ENCODE assay signal across 22 mouse cellular contexts in the genomic region with DNA sequence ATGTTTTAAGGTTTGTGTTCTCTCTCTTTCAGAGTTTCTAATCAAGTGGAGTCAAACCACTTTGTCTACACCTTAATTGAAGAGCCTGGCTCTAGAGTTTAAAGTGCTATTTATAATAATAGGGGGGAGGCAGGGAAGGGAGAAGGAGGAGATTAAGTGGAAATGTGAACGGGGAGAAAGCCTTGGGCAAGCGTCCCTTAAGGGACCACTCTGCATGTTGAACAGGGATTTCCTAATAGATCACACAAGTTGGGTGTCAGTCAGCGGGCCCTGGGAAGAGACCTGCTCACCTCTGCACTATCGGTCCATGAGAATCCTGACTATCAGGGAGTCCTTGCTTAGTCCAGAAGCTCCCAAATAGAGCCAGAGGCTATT. TPM values are rescaled to one million over a fixed set of nuclear protein-coding genes. Genes with fewer than 3 reads are reported as not detected.
A peak's percentile ranks its signal among the peaks of the same experiment; 100 is the strongest.
DNase-seq lines count a peak whose midpoint lies in the region; ATAC-seq and TF ChIP-seq lines count a peak whose summit lies in the region.
"Had no signal": no experiment of that assay in that cellular context is flagged by ENCODE, and none has a peak within 500 bp of the region (broad histone marks: within the 10 kb centered on the region; RNA-seq: fewer than 3 reads in every experiment).

No protein-coding gene starts in this region.

- H3K27me3 ChIP-seq in hindbrain, embryonic 10.5 days (ENCODE audit: insufficient read depth, poor library complexity, severe bottlenecking): peaks cover 33% of the 10 kb centered on the region
- no peaks in the 10 kb centered on the region for H3K27me3 ChIP-seq in hindbrain, embryonic 11.5 days (ENCODE audit: control insufficient read depth, insufficient read depth, low read length)
- no peaks in the 10 kb centered on the region for H3K27me3 ChIP-seq in ES-Bruce4 (ENCODE audit: control insufficient read depth, insufficient read depth, low read length, poor library complexity, severe bottlenecking)
- no peaks in the 10 kb centered on the region for H3K27me3 ChIP-seq in limb, embryonic 10.5 days (ENCODE audit: low read depth, poor library complexity, severe bottlenecking)
- H3K27me3 ChIP-seq: neural tube, embryonic 15.5 days; stomach, embryonic 15.5 days had no signal

- no peak overlapping the region for H3K4me2 ChIP-seq in hindbrain, embryonic 11.5 days (replicated peaks; ENCODE audit: low read depth, low read length)
- H3K4me2 ChIP-seq: hindbrain, embryonic 12.5 days; liver, embryonic 11.5 days; neural tube, embryonic 15.5 days; stomach, embryonic 15.5 days had no signal

- no peak for DNase-seq in hindbrain, embryonic 10.5 days (ENCODE audit: low spot score)
- DNase-seq in hindbrain, embryonic 11.5 days (ENCODE audit: low spot score): no peak
- no peak for DNase-seq in ES-E14 (ENCODE audit: low read depth, low spot score)
- no peak for DNase-seq in limb, embryonic 10.5 days (ENCODE audit: low spot score)
- no peak for DNase-seq in urinary bladder, adult 18-20 months (ENCODE audit: low spot score in 2 of 2)
- no peak for DNase-seq in layer of hippocampus, adult 11-12 months (ENCODE audit: low spot score)
- DNase-seq: cerebellum, adult 18-20 months; cerebellum, postnatal 25 days; forebrain, postnatal 0 days; kidney, adult 18-20 months; lung, adult 18-20 months; thymus, adult 2 months had no signal

- H3K36me3 ChIP-seq in hindbrain, embryonic 10.5 days: no peaks in the 10 kb centered on the region
- H3K36me3 ChIP-seq in hindbrain, embryonic 11.5 days (ENCODE audit: control insufficient read depth, insufficient read depth, low read length): no peaks in the 10 kb centered on the region
- H3K36me3 ChIP-seq in ES-Bruce4 (ENCODE audit: control insufficient read depth, insufficient read depth, low read length, poor library complexity, severe bottlenecking): no peaks in the 10 kb centered on the region
- no peaks in the 10 kb centered on the region for H3K36me3 ChIP-seq in ES-E14 (ENCODE audit: control insufficient read depth, insufficient read depth, low read length, poor library complexity, severe bottlenecking)
- H3K36me3 ChIP-seq in limb, embryonic 10.5 days: no peaks in the 10 kb centered on the region
- H3K36me3 ChIP-seq: hindbrain, embryonic 12.5 days; neural tube, embryonic 15.5 days; stomach, embryonic 15.5 days had no signal

- in situ Hi-C loops in ES-E14 (cut with MboI; ENCODE audit: low sequenced_read_pairs in 2 of 2, unreplicated experiment in 2 of 2): no loop called here

- 0 out of 2 replicates have a peak overlapping the region, but pooled peaks have one; percentile 35 for H3K27ac ChIP-seq in hindbrain, embryonic 10.5 days
- no peak overlapping the region for H3K27ac ChIP-seq in hindbrain, embryonic 11.5 days (ENCODE audit: low read depth, low read length)
- H3K27ac ChIP-seq in ES-Bruce4 (ENCODE audit: insufficient read depth, low read length): peak overlapping the region; percentile 92
- peak overlapping the region; percentile 72 for H3K27ac ChIP-seq in ES-E14 (ENCODE audit: insufficient read depth, low read depth, low read length, poor library complexity, severe bottlenecking)
- H3K27ac ChIP-seq in limb, embryonic 10.5 days: peak overlapping the region; percentile 73
- H3K27ac ChIP-seq: hindbrain, embryonic 12.5 days; kidney, postnatal 0 days; layer of hippocampus, adult 2 months; neural tube, embryonic 15.5 days; stomach, embryonic 15.5 days had no signal

- TF ChIP-seq CTCF in ES-Bruce4 (IDR thresholded peaks at IDR 0.05; ENCODE audit: low read depth, low read length): no peak

- TF ChIP-seq EP300 in ES-Bruce4 (IDR thresholded peaks at IDR 0.05; ENCODE audit: insufficient read depth, low read depth, low read length): no peak

- peaks cover 52% of the 10 kb centered on the region for H3K4me1 ChIP-seq in hindbrain, embryonic 10.5 days (replicated peaks)
- H3K4me1 ChIP-seq in hindbrain, embryonic 11.5 days (replicated peaks; ENCODE audit: control insufficient read depth, insufficient read depth, low read length): no peaks in the 10 kb centered on the region; the same call in 1 of the 2 replicates
- H3K4me1 ChIP-seq in ES-Bruce4 (ENCODE audit: control insufficient read depth, insufficient read depth, low read length) (peaks cover 5% of the 10 kb centered on the region), ES-E14 (ENCODE audit: control insufficient read depth in 2 of 2, insufficient read depth in 2 of 2, low read length in 2 of 2, poor library complexity in 1 of 2) (peaks cover 13 to 26% of the 10 kb centered on the region in 2 experiments)
- H3K4me1 ChIP-seq in limb, embryonic 10.5 days: peaks cover 40% of the 10 kb centered on the region

- H3K4me3 ChIP-seq in hindbrain, embryonic 10.5 days: no peak overlapping the region
- no peak overlapping the region for H3K4me3 ChIP-seq in hindbrain, embryonic 11.5 days (ENCODE audit: low read depth, low read length)
- peak overlapping the region; percentile 30 for H3K4me3 ChIP-seq in ES-Bruce4 (ENCODE audit: low read depth, low read length)
- H3K4me3 ChIP-seq in ES-E14 (ENCODE audit: insufficient read depth in 1 of 2, low read depth in 1 of 2, low read length in 2 of 2, poor library complexity in 1 of 2, severe bottlenecking in 1 of 2): no peak overlapping the region
- 0 out of 2 replicates have a peak overlapping the region, but pooled peaks have one; percentile 8 for H3K4me3 ChIP-seq in limb, embryonic 10.5 days
- H3K4me3 ChIP-seq: hindbrain, embryonic 12.5 days; layer of hippocampus, adult 2 months; megakaryocyte, embryonic 14.5 days; neural tube, embryonic 15.5 days; stomach, embryonic 15.5 days had no signal

- H3K9me3 ChIP-seq in hindbrain, embryonic 10.5 days: no peaks in the 10 kb centered on the region
- no peaks in the 10 kb centered on the region for H3K9me3 ChIP-seq in hindbrain, embryonic 11.5 days (ENCODE audit: control insufficient read depth, low read length)
- H3K9me3 ChIP-seq in ES-Bruce4 (replicated peaks; ENCODE audit: control insufficient read depth, insufficient read depth, low read length, poor library complexity, severe bottlenecking) (no peaks in the 10 kb centered on the region), ES-E14 (ENCODE audit: control insufficient read depth, insufficient read depth, low read depth, low read length) (no peaks in the 10 kb centered on the region)
- H3K9me3 ChIP-seq in limb, embryonic 10.5 days (replicated peaks): no peaks in the 10 kb centered on the region
- H3K9me3 ChIP-seq: hindbrain, embryonic 12.5 days; megakaryocyte, embryonic 14.5 days; neural tube, embryonic 15.5 days; stomach, embryonic 15.5 days had no signal

- WGBS in hindbrain, embryonic 10.5 days: 10% methylated on average over 4 of the region's 4 CpGs
- 12% methylated on average over 4 of the region's 4 CpGs for WGBS in hindbrain, embryonic 11.5 days
- WGBS in limb, embryonic 10.5 days: 10% methylated on average over 4 of the region's 4 CpGs

- no peak for ATAC-seq in hindbrain, embryonic 11.5 days (ENCODE audit: low FRiP score)
- ATAC-seq: forebrain, postnatal 0 days; midbrain, embryonic 16.5 days had no signal

- TF ChIP-seq POLR2A in ES-Bruce4 (IDR thresholded peaks at IDR 0.05; ENCODE audit: insufficient read depth, low read length): no peak

- H3K9ac ChIP-seq in hindbrain, embryonic 11.5 days (ENCODE audit: low read depth, low read length): no peak overlapping the region
- peak overlapping the region; percentile 38; the same call in 1 of the 2 replicates for H3K9ac ChIP-seq in ES-Bruce4 (ENCODE audit: low read depth, poor library complexity, severe bottlenecking)
- peak overlapping the region; percentile 50 for H3K9ac ChIP-seq in ES-E14 (ENCODE audit: insufficient read depth, low read depth, low read length, poor library complexity, severe bottlenecking)
- H3K9ac ChIP-seq: forebrain, postnatal 0 days; hindbrain, embryonic 12.5 days; neural tube, embryonic 15.5 days; stomach, embryonic 15.5 days had no signal

TF ChIP-seq in ES-E14, 5 proteins besides CTCF, POLR2A, EP300 and RAD21:
- TF ChIP-seq MAFK (IDR thresholded peaks at IDR 0.05; ENCODE audit: insufficient read depth, low read depth, low read length) (no peak), ZNF384 (IDR thresholded peaks at IDR 0.05; ENCODE audit: low read depth, low read length) (no peak)
TF ChIP-seq in ES-E14: peak in this region for 0.

RNA-seq across cellular contexts. Expression of a gene that starts 9.1 kb away (rescaled TPM):
- polyA plus RNA-seq in hindbrain, embryonic 10.5 days (2016; fragmentation: Nextera tagmentation; extraction: Ambion mirVana): 14.4 and 16.1 TPM in 2 replicates
- 13.0 and 15.4 TPM in 2 replicates for polyA plus RNA-seq in hindbrain, embryonic 11.5 days (2014; fragmentation: Nextera tagmentation; extraction: Ambion mirVana)
- polyA plus RNA-seq in ES-Bruce4 (2011; ENCODE audit: insufficient read depth, insufficient read length, low read depth, missing spikeins): 51.7 and 54.5 TPM in 2 replicates
- 57.9 and 88.8 TPM in 2 replicates for total RNA-seq in ES-E14 (2012; rRNA removed)
- polyA plus RNA-seq in limb, embryonic 10.5 days (2016; fragmentation: Nextera tagmentation; extraction: Ambion mirVana): 13.2 and 13.5 TPM in 2 replicates

RNA-seq across cellular contexts. Expression of a gene that starts 42.9 kb away (rescaled TPM):
- polyA plus RNA-seq in hindbrain, embryonic 10.5 days (2016; fragmentation: Nextera tagmentation; extraction: Ambion mirVana): 9.0 TPM in 2 replicates
- polyA plus RNA-seq in hindbrain, embryonic 11.5 days (2014; fragmentation: Nextera tagmentation; extraction: Ambion mirVana): 7.7 and 9.5 TPM in 2 replicates
- polyA plus RNA-seq in ES-Bruce4 (2011; ENCODE audit: insufficient read depth, insufficient read length, low read depth, missing spikeins): 1.9 and 2.4 TPM in 2 replicates
- total RNA-seq in ES-E14 (2012; rRNA removed): 4.0 and 5.8 TPM in 2 replicates
- 0.18 and 0.55 TPM in 2 replicates for polyA plus RNA-seq in limb, embryonic 10.5 days (2016; fragmentation: Nextera tagmentation; extraction: Ambion mirVana)
- polyA plus RNA-seq: spleen, adult 2 months had no signal

Comparison
In these comparisons a context has a peak if more than half of its experiments do, and no peak if none do; other contexts are left out.
1. H3K4me3 ChIP-seq: peak in ES-Bruce4 (single experiment) and limb, embryonic 10.5 days (single experiment); none in hindbrain, embryonic 10.5 days (single experiment), hindbrain, embryonic 11.5 days (single experiment) and ES-E14 (0 of 2).